In the genomic region with DNA sequence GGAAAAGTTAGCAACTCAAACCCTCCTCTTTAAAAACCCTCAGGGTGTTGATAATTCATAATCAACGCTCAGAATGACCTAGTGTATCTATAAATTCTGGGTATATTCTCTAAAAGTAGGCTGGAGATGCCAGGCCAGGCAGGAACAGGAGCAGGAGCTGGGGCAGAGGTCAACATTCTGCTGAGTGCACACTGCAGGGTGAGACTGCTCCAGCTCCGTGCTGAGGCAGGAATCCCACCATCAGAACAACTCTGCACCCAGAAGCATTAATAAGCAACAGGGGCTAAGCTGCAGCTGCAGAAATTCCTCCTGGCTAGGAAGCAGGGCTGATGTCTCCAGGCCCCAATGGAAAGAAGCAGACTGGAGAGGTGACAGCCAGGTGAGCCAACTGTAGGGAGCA, we compare ENCODE assay signal across 17 mouse cellular contexts.
DNase-seq lines count a peak whose midpoint lies in the region; ATAC-seq and TF ChIP-seq lines count a peak whose summit lies in the region.
"Had no signal": no experiment of that assay in that cellular context is flagged by ENCODE, and none has a peak within 500 bp of the region (broad histone marks: within the 10 kb centered on the region; RNA-seq: fewer than 3 reads in every experiment).

No protein-coding gene starts in this region.

- H3K27me3 ChIP-seq in kidney, embryonic 15.5 days = no peaks in the 10 kb centered on the region; the same call in 1 of the 2 replicates
- H3K27me3 ChIP-seq in midbrain, embryonic 15.5 days (replicated peaks) = no peaks in the 10 kb centered on the region
- no peaks in the 10 kb centered on the region for H3K27me3 ChIP-seq in midbrain, embryonic 14.5 days (ENCODE audit: control insufficient read depth, insufficient read depth, low read length)
- peaks cover 32% of the 10 kb centered on the region for H3K27me3 ChIP-seq in limb, embryonic 13.5 days
- H3K27me3 ChIP-seq: forebrain, embryonic 13.5 days; liver, embryonic 13.5 days; neural tube, embryonic 12.5 days had no signal

- intact Hi-C loops in gastrocnemius, adult 2 months (cut with DNase I) = loop anchor here (1.0 to 5.0 kb wide), 4 partner anchors 183 to 742 kb away; partner anchors contain the start of gene Slco3a1

- TF ChIP-seq CTCF in gastrocnemius, adult 2 months (IDR thresholded peaks at IDR 0.05) = no peak

- peak overlapping the region; percentile 10; the same call in 1 of the 2 replicates for H3K27ac ChIP-seq in gastrocnemius, adult 2 months
- peak overlapping the region; percentile 76 for H3K27ac ChIP-seq in kidney, embryonic 15.5 days
- 0 out of 2 replicates have a peak overlapping the region, but pooled peaks have one; percentile 4 for H3K27ac ChIP-seq in midbrain, embryonic 15.5 days
- H3K27ac ChIP-seq in midbrain, embryonic 14.5 days (replicated peaks; ENCODE audit: low read depth, low read length) = no peak overlapping the region
- H3K27ac ChIP-seq in limb, embryonic 13.5 days = no peak overlapping the region
- H3K27ac ChIP-seq: embryonic facial prominence, embryonic 13.5 days; forebrain, embryonic 13.5 days; liver, embryonic 13.5 days; neural tube, embryonic 12.5 days had no signal

- H3K9ac ChIP-seq in kidney, embryonic 15.5 days = no peak overlapping the region
- H3K9ac ChIP-seq in midbrain, embryonic 15.5 days = no peak overlapping the region
- H3K9ac ChIP-seq in midbrain, embryonic 14.5 days (replicated peaks; ENCODE audit: low read length) = no peak overlapping the region
- H3K9ac ChIP-seq in limb, embryonic 13.5 days = peak overlapping the region; percentile 54; the same call in 1 of the 2 replicates
- H3K9ac ChIP-seq: embryonic facial prominence, embryonic 13.5 days; forebrain, embryonic 13.5 days; liver, embryonic 13.5 days; neural tube, embryonic 12.5 days had no signal

- H3K4me3 ChIP-seq in gastrocnemius, adult 2 months = no peak overlapping the region
- no peak overlapping the region for H3K4me3 ChIP-seq in kidney, embryonic 15.5 days (replicated peaks)
- no peak overlapping the region for H3K4me3 ChIP-seq in midbrain, embryonic 15.5 days
- no peak overlapping the region for H3K4me3 ChIP-seq in midbrain, embryonic 14.5 days (replicated peaks; ENCODE audit: low read depth, low read length)
- H3K4me3 ChIP-seq in limb, embryonic 13.5 days = no peak overlapping the region
- H3K4me3 ChIP-seq: embryonic facial prominence, embryonic 13.5 days; forebrain, embryonic 13.5 days; liver, embryonic 13.5 days; neural tube, embryonic 12.5 days had no signal

- ATAC-seq in kidney, embryonic 15.5 days (replicated peaks; ENCODE audit: low FRiP score) = peak; percentile 68
- ATAC-seq in midbrain, embryonic 15.5 days (replicated peaks) = no peak
- ATAC-seq in midbrain, embryonic 14.5 days (ENCODE audit: low FRiP score, low TSS enrichment) = no peak
- peak; percentile 12; the same call in 1 of the 2 replicates for ATAC-seq in limb, embryonic 13.5 days (ENCODE audit: low FRiP score, low read depth)
- ATAC-seq in cerebellum, adult (ENCODE audit: insufficient number of reproducible peaks, low FRiP score, low TSS enrichment) = no peak

- no peaks in the 10 kb centered on the region for H3K9me3 ChIP-seq in kidney, embryonic 15.5 days (replicated peaks)
- H3K9me3 ChIP-seq in midbrain, embryonic 15.5 days = no peaks in the 10 kb centered on the region
- no peaks in the 10 kb centered on the region for H3K9me3 ChIP-seq in midbrain, embryonic 14.5 days (ENCODE audit: control insufficient read depth, low read length)
- H3K9me3 ChIP-seq in limb, embryonic 13.5 days = no peaks in the 10 kb centered on the region
- H3K9me3 ChIP-seq: embryonic facial prominence, embryonic 13.5 days; forebrain, embryonic 13.5 days; liver, embryonic 13.5 days; neural tube, embryonic 12.5 days had no signal

- no peak overlapping the region for H3K4me2 ChIP-seq in kidney, embryonic 15.5 days
- H3K4me2 ChIP-seq in midbrain, embryonic 15.5 days = no peak overlapping the region
- H3K4me2 ChIP-seq in midbrain, embryonic 14.5 days (ENCODE audit: low read length) = no peak overlapping the region
- no peak overlapping the region for H3K4me2 ChIP-seq in limb, embryonic 13.5 days (replicated peaks)
- H3K4me2 ChIP-seq: embryonic facial prominence, embryonic 13.5 days; forebrain, embryonic 13.5 days; liver, embryonic 13.5 days; neural tube, embryonic 12.5 days had no signal

- no peak for DNase-seq in gastrocnemius, adult 2 months
- DNase-seq in gastrocnemius, postnatal 25 days = no peak
- no peak for DNase-seq in kidney, adult 18-20 months
- no peak for DNase-seq in midbrain, embryonic 14.5 days
- DNase-seq: layer of hippocampus, postnatal 36 days; liver, embryonic 13.5 days; lung, adult 2 months; right cerebral cortex, adult 18-20 months; thymus, adult 18-20 months; thymus, postnatal 4 days had no signal

- no peaks in the 10 kb centered on the region for H3K36me3 ChIP-seq in kidney, embryonic 15.5 days
- H3K36me3 ChIP-seq in midbrain, embryonic 15.5 days (replicated peaks) = no peaks in the 10 kb centered on the region
- H3K36me3 ChIP-seq in midbrain, embryonic 14.5 days (ENCODE audit: control insufficient read depth, insufficient read depth, low read length) = no peaks in the 10 kb centered on the region
- H3K36me3 ChIP-seq in limb, embryonic 13.5 days = no peaks in the 10 kb centered on the region
- H3K36me3 ChIP-seq: embryonic facial prominence, embryonic 13.5 days; liver, embryonic 13.5 days; neural tube, embryonic 12.5 days had no signal

- H3K4me1 ChIP-seq in kidney, embryonic 15.5 days = peaks cover 40% of the 10 kb centered on the region
- H3K4me1 ChIP-seq in midbrain, embryonic 15.5 days = peaks cover 13% of the 10 kb centered on the region
- H3K4me1 ChIP-seq in midbrain, embryonic 14.5 days (ENCODE audit: control insufficient read depth, insufficient read depth, low read length) = 0 out of 2 replicates have a peak, but pooled peaks cover 5% of the 10 kb centered on the region
- peaks cover 22% of the 10 kb centered on the region for H3K4me1 ChIP-seq in limb, embryonic 13.5 days
- H3K4me1 ChIP-seq: liver, embryonic 13.5 days had no signal

- WGBS in kidney, embryonic 15.5 days = 16% methylated on average over 2 of the region's 2 CpGs
- 40% methylated on average over 2 of the region's 2 CpGs for WGBS in midbrain, embryonic 15.5 days
- 47% methylated on average over 2 of the region's 2 CpGs for WGBS in midbrain, embryonic 14.5 days
- WGBS in limb, embryonic 13.5 days = 13% methylated on average over 2 of the region's 2 CpGs

Comparison
In these comparisons a context has a peak if more than half of its experiments do, and no peak if none do; other contexts are left out.
1. H3K27ac ChIP-seq: peak in gastrocnemius, adult 2 months (single experiment), kidney, embryonic 15.5 days (single experiment) and midbrain, embryonic 15.5 days (single experiment); none in midbrain, embryonic 14.5 days (single experiment) and limb, embryonic 13.5 days (single experiment).
2. ATAC-seq: peak in kidney, embryonic 15.5 days (single experiment) and limb, embryonic 13.5 days (single experiment); none in midbrain, embryonic 15.5 days (single experiment), midbrain, embryonic 14.5 days (single experiment) and cerebellum, adult (single experiment).